Mouse (Mus musculus) lung, postnatal 36 days (tissue): ENCODE measurements around the gene Tmem161a.

Experiments used
- DNase-seq: peaks from one replicate; pipeline ENCODE4 v3.0.0; 2022; ENCODE audit warnings: mixed read lengths

Tmem161a gene

GRCm38 (mm10) chr8:70163316-70163715 is 8.8 kb upstream of the Tmem161a start:
- DNase-seq: no peak

- DNase-seq: peak; percentile 66
Measured at GRCm38 (mm10) chr8:70166504-70167110, 5.5 kb upstream of the Tmem161a start.

- no peak for DNase-seq
Measured at GRCm38 (mm10) chr8:70170116-70170515, 2.0 kb upstream of the Tmem161a start.

- no peak for DNase-seq
Measured at GRCm38 (mm10) chr8:70170748-70171147, 1.4 kb upstream of the Tmem161a start.

GRCm38 (mm10) chr8:70171240-70171639 is 916 bp upstream of the Tmem161a start:
- DNase-seq: no peak

- no peak for DNase-seq
Measured at GRCm38 (mm10) chr8:70173320-70173719, 1.2 kb downstream of the Tmem161a start.

GRCm38 (mm10) chr8:70174079-70174478 is 1.9 kb downstream of the Tmem161a start:
- DNase-seq: no peak

- no peak for DNase-seq
Measured at GRCm38 (mm10) chr8:70178231-70178630, 6.1 kb downstream of the Tmem161a start.

- peak; percentile 37 for DNase-seq
Measured at GRCm38 (mm10) chr8:70179082-70179481, 6.9 kb downstream of the Tmem161a start.

GRCm38 (mm10) chr8:70181212-70181902 is 9.2 kb downstream of the Tmem161a start:
- no peak for DNase-seq

GRCm38 (mm10) chr8:70181903-70182252 is 9.7 kb downstream of the Tmem161a start:
- no peak for DNase-seq

- DNase-seq: no peak
Measured at GRCm38 (mm10) chr8:70183194-70183593, 11.0 kb downstream of the Tmem161a start.

GRCm38 (mm10) chr8:70188707-70189106 is 16.6 kb downstream of the Tmem161a start:
- no peak for DNase-seq

- DNase-seq: no peak
Measured at GRCm38 (mm10) chr8:70193238-70193637, 21.1 kb downstream of the Tmem161a start.

GRCm38 (mm10) chr8:70194191-70194590 is 22.0 kb downstream of the Tmem161a start:
- DNase-seq: peak; percentile 36

- no peak for DNase-seq
Measured at GRCm38 (mm10) chr8:70195762-70196161, 23.6 kb downstream of the Tmem161a start.

GRCm38 (mm10) chr8:70197603-70198002 is 25.4 kb downstream of the Tmem161a start:
- DNase-seq: no peak

- peak; percentile 77 for DNase-seq
Measured at GRCm38 (mm10) chr8:70200098-70200681, 28.0 kb downstream of the Tmem161a start.

- no peak for DNase-seq
Measured at GRCm38 (mm10) chr8:70201417-70201816, 29.3 kb downstream of the Tmem161a start.

GRCm38 (mm10) chr8:70203072-70203471 is 30.9 kb downstream of the Tmem161a start:
- DNase-seq: no peak

- DNase-seq: no peak
Measured at GRCm38 (mm10) chr8:70204757-70205156, 32.6 kb downstream of the Tmem161a start.

- DNase-seq: no peak
Measured at GRCm38 (mm10) chr8:70208130-70208529, 36.0 kb downstream of the Tmem161a start.

- no peak for DNase-seq
Measured at GRCm38 (mm10) chr8:70210538-70210937, 38.4 kb downstream of the Tmem161a start.

GRCm38 (mm10) chr8:70211275-70211674 is 39.1 kb downstream of the Tmem161a start:
- DNase-seq: no peak
